Mouse (Mus musculus): ENCODE results near the gene Rab6a.

The Rab6a gene

DNA sequence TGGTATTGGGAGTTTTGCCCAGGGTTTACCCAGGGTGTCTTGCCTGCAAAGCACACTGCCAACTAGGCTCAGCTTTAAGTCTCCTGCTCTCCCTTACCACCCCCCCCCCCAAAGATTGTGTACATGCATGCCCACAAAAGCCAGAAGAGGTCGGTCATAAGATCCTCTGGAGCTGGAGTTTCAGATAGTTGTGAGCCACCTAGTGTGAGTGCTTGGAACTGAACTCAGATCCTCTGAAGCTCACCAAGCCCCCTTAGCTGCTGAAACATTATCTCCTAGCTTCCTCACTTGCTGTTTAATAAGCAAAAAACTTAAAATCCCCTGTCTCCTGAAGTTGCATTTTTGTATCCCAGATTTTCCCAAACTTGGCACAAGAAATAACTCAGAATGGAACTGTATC is 30.4 kb downstream of the Rab6a start:
- no peak for DNase-seq

DNA sequence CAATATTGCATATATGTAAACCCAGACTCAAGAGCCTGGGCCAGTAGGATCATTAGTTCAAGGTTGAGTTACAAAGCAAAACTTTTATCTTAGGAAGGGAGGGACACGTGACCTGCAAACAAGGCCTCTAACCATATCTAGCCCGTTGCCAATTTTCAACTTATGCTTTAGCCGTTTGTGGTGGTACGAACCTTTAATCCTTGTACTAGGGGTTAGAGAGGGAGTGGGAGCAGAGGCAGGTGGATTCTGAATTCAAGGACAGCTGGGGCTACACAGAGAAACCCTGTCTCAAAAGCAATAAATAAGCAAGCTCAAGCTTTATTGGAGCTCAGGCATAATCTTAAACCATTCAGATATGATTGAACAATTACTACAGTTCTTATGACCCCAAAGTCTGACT is 35.2 kb downstream of the Rab6a start:
- no peak for DNase-seq

DNA sequence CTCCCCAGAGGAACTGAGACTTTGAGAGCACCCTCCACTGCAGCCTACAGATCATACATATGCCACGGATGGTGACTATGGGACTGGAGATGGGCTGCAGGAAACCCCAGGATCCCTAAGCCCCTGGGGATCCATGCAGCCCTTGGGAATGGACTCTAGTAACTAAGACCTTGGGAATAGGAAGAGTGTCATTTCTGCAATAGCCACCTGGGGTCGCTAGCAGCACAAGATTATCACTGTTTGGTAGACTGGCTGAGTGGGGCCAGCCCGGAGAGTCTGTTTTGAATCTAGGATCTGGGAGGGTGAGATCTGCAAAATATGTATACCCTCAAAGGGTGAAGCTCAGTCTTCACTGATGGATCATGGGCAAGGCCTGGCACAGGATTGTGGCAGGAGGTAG is 37.9 kb downstream of the Rab6a start:
- DNase-seq = peak; percentile 76

DNA sequence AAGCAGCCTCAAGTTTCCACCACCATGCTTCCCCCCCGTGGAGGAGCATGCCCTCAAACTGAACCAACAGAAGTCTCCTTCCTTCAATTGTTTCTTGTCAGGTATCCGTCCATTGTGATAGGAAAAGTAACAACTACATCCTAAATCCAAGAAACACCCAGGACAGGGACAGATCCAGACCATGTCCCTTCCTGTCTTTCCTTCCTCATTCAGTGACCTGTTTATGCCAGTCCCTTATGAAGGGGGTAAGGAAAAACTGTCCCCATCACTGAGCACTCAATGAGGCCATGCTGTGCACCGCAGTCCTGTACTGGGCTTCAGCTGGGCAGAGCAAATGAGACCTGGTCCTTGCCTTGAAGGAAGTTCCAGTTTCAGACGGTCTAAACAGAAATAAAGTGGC is 41.9 kb downstream of the Rab6a start:
- DNase-seq = no peak

DNA sequence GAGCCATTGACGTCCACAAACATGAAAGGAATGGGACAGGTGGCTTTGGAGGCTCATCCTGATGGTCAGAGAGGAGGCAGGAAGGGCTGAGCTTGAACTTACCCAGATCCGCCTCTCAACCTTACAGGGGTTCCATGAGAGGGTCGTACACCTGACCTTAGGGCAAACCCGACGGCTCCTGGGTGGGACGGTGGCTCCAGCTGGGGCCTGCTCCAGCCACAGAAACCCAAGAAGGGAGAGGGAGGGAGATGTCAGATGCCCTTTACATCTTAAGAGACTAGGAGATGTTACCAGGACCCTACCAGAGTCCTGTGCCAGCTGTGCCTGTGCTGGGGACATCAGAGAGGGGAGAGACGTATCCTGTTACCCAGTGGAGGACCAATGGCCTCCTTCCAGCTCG is 42.6 kb downstream of the Rab6a start:
- no peak for DNase-seq

DNA sequence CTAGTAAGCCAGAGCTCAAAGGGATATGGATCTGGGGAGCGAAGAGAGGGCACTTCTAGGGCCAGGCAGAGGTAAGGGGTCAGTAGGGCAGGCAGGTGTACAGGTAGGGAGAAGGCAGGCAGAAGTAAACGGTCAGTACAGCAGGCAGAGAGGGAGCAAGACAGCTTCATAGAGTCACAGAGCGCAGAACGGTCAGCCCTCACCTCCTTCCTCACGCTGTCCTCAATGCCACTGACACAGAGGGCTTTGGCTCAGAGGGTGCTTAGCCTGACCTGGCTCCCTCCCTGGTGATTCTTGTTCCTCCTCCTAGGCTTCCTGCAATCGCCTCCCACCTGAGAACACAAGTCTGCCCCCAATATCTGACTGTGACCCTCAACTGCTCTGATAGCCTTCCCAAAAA is 43.2 kb downstream of the Rab6a start:
- no peak for DNase-seq

DNA sequence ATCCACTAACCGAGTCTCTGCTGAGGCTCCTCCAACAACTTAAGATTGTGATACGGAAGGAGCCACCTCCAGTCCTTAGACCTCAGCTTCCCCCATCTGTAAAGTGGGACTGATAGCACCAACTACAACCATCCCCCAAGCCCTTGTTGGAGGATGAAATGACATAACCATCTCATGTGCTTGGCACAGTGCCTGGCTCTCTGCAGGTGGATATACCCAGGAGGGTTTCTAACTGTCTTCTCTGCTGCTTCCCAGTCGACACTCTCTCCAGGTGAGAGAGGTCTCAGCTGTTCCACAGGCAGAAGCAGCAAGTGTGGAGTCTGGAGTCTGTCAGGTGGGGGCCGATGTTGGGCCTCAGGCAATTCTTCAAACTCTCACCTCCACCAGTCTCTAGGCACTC is 43.8 kb downstream of the Rab6a start:
- no peak for DNase-seq

DNA sequence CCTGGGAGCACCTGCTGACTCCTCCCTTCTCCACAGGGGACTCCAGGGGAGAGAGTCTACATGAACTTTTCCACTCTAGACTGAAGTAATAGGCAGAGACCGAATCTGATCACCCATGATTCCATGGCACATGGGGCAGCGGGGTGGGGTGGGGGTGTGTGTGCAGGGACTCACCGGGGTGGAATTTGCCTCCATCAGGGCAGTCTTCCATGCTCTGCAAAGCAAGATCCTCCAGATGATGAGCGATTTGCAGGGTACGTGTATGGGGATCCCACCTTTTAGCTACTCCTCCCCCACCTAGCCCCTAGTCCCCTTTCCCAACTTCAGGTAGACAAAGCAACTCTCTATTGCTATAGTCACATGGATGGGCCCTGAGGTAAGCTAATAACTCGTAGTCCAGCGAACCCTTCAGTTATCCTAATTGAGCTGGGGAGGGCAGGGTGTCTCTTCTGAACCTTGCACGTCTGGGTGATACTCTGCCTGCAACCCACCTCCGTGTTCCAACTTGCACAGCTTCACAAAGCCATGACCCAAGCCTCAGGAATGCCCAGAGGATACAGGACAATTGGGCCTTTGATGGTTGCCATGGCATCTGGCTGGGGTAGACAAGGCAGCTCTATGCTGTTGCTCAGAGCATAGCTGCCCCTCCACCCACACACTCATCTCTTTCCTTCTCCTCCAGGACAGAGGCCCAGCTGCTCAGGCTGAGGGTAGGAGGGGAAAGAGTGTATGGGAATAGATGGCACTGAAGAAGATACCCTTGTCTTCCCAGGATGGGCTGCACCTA is 46.5 kb downstream of the Rab6a start:
- no peak for DNase-seq

DNA sequence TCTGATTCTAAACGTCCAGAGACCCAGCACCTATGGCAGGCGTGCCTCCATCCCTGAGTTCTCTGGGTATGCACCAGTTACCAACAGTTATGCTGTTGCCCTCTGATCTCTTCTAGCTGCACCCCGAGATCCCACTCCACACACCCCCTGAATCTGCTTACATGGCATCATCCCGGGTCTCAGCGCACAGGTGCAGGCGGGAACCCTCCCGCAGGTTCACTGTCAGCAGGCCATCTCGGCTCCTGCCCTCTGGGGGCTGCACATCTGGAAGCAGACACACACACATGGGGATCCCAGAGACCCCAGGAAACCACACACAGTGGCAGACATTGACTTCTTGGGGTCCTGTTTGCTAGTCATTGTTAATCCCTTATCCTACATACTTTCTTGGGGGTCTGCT is 47.2 kb downstream of the Rab6a start:
- no peak for DNase-seq

DNA sequence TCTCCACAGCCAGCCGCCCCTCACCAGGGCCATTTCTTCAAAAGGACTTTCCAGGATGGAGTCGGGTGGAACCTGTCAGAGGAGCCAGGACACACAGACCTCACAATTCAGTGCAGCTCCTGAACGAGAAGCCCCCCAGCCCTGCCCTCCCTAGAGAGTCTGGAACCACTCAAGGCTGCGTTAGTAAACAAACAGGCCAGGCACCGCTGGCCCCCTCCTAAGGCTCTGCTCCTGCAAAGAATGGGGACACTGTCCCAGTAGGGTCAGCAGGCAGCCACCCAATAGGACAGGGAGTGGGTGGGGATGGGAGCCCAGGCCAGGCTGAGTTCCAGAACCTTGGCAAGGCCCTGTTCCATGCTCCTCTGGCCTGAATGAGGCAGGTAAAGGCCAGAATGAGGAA is 49.5 kb downstream of the Rab6a start:
- no peak for DNase-seq

DNA sequence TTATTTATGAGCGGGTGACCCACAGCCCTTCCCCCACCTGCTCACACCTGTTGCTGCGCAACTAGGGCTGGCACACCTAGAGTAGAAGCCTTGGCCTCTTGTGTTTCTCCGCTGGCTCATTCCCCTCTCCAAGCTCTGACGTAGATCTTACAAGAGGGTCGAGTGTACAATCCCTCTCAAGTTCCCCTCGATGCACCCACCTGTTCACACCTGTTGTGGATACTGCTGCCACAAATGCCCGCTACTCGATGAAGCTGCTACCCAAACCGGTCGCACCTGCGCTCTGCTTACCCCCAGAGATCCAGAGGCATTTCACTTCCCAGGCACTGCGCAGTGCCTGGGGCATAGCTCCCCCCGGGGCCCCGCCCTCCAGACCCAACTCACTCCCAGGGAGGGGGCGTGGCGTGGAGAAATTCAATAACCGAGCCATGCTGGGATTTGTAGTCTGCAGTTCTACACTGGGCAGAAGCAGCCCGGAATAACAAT is 50.9 kb downstream of the Rab6a start:
- peak; percentile 35 for DNase-seq

DNA sequence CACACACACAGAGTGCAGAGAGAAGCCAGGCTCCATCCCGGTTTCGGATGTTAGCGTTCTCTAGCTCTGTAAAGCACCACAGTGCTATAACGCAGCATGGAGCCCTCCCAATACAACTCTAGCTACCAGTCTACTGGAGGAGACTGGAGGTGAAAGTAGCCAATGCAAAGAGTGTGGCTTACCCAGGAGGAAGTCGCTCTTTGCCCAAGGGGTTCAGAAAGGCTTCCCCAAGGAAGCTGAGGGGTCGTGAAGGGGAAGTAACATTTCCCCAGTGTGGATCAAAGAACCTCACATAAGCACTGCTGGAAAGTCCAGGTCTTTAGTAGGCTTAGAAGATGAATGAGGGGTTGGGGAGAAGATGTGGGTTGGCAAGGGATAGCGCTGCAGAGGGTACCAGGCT is 54.1 kb downstream of the Rab6a start:
- no peak for DNase-seq

DNA sequence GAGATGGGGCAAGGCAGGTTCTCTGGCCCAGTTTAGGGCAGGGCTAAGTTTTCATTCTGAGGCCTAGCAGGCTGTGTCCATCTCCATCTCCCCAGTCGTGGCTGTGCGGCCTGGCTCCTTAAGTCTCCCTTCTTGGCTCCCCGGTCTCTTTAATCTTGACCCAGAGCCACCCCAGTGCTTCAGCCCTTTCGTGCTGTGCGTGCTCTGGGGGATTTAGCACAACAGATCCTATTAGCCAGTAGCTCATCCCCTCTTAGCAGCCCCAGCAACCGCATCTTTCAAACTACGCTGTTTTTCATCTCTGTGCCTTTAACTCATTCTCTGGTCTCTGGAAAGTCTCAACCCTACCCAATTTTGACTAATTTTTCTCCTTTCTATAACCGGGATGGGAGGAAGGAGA is 55.0 kb downstream of the Rab6a start, which contains the start of gene Plekhb1:
Plekhb1 (minus strand) TSS at position 184 of the 400 bp plus-strand sequence.
- DNase-seq = no peak

DNA sequence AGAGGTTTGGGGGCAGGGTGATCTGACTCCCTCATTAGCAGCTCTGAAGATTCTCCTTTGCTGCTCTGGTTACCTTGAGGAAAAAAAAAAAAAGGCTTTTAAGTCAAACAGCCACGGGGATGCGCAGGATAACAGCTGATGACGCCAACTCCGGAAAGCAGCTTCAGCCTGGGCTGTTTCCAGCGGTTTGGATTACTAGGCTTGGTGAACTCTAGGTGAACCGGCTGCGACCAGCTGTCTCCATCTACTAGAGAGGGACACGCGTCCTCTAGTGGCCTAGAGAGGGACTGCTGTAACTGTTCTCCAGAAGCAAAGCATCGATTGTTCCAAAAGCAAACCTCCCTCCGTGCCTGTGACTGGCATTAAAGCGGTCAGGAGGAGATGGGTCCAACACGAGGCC is 56.0 kb downstream of the Rab6a start:
- DNase-seq = peak; percentile 88

DNA sequence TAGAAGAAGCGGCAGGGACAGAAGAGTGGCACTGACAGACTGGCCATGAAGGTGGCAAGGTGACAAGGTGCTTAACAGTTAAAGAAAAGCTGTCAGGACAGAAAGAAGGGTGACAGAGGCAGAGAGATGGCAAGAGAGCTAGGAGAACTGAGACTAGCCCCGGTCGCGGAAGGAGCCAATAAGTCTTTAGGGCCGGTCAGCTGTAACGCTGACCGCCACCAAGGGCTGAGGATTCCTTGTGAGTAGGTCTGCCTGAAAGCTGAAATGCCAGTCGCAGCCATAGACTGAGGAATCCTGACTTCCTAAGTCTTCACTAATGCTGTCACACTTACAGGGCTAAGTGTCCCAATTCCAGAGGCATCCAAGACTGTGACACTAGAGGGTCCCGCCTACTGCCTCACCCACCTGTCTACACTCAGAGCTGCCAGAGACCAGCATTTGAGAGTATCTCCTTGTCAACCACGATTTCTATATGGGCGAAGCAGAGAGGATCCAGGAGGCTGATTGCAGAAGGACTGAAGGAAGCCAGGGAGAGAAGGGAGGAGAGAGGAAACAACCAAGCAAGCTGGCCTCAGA is 56.6 kb downstream of the Rab6a start:
- DNase-seq = no peak

DNA sequence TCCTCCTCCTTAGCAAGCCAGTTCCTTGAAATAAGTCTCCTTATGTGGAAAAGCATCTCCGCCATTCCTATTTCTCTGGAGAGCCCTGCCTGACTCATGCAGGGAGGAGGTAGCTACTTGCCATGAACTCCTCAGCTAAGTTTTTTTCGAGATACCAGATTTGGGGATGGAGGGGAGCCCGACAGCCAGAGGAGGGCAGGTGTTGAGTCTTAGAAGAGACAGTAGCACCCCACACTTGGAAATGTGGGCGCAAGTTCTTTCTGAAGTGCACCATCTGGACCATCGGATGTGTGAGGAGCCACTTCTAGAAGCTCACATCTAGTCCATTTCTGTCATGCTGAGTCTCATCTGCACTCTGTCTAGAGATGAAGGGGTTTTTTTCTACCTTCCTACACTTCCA is 63.4 kb downstream of the Rab6a start:
- no peak for DNase-seq

DNA sequence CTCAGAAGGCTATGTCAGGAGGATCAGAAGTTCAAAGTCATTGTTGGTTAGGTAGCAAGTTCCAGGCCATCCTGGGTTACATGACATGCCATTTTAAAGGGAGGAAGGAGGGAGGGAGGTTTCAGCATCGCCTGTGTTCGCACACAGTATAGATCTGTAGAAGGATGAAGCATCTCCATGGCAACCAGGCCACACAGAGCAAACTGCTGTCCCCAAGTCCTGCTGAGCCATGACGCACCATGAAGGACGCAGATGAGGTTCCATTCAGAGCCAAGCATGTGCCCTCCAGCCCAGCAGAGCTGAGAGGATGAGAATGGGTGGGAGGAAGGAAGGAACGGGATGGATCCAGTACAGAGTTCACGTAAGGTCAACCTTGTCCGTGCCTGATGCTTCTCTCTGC is 66.2 kb downstream of the Rab6a start:
- no peak for DNase-seq

DNA sequence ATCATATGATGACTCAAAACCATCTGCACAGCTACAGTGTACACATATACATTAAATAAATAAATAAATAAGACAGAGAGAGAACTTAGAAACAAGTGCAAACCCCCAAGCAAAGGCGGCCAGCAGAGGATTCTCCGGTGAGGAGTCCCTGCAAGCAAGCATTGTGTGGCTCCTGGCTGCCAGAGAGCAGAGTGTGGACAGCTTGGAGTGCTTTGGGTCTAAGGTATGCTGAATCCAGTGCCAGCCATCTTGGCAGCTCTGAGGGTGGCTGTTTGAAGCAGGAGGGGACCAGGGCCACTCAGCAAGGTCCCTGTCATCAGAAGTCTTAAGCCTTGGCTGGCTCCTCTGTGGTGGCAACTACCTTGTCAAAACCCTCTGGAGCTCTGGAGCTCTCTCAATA is 67.7 kb downstream of the Rab6a start:
- no peak for DNase-seq

DNA sequence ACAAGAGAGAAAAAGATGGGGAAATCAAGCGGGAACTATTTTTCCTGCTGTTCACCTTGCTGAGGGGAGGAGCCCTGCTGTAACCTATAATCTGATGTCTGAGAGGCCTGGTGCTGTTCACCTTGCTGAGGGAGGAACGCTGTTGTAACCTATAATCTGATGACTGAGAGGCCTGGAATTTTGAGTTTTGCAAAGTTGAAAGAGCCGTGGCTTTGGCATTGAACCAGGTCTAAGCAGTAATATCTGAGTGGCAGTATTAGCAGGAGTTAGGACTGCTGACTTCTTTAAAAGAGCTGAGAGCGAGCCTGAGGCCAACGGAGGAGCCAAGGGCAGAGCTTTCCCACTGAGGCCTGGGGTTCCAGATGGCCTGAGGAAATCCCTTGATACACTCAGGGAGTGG is 70.8 kb downstream of the Rab6a start:
- DNase-seq = no peak

DNA sequence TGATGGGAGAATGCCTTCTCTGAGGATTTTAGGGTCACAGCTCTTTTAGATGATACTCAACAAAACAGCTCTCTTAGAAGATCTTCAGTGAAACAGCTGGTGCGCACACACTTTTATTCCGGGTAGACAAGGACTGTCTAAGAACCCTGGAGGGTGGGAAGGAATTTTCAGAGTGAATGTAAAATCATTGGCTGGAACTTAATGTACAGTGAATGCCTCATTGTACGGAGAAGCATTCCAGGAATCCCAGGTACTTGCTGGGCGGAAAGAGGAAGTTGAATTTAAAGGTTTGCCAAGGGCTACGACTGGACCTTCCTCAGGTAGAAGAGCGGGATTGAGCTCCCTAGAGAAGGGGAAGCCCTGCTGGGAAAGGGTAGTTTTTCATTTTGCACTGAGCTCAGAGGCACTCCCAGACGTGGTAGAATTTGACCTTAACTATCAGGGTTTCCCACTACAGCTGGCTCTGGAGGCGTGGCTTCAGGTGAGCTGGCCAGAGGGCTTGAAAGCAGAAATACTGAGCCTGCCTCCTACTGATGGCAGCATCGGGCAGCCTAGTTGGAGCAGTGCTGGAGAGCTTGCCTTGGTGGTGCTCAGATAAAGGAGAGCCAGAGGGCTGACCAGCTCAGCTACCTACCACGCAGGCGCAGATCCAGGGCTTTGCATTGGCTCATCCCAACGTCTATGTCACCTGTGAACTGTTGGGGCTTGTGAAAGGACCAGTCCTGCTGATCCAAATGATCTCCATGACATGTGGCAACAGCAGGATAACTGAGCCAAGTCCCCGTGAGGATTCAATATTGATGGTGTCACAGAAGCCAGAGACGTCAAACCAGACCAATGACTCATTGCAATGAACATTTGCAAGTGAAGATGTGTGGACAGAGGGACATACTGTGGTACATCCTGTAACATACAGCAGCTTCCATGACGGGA is 72.0 kb downstream of the Rab6a start:
- DNase-seq = no peak

DNA sequence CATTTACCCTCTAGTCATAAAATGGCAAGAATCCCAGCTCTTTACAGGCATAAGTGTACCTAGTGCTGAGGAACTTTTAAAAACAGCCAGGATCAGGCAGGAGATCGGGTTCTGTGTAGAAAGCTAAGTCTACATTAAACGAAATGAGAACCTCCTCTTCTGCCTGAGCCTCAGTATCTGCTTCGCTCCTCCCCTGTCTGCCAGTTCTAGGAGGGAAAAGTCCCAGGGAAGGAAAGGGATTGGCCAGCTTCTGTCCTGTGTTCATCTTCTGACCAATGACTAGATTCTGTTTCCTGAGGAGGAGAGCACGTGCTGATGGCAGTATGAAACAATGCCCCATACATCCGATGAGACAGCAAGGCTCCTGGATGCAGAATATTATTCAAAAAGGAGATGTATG is 73.9 kb downstream of the Rab6a start:
- DNase-seq = no peak

DNA sequence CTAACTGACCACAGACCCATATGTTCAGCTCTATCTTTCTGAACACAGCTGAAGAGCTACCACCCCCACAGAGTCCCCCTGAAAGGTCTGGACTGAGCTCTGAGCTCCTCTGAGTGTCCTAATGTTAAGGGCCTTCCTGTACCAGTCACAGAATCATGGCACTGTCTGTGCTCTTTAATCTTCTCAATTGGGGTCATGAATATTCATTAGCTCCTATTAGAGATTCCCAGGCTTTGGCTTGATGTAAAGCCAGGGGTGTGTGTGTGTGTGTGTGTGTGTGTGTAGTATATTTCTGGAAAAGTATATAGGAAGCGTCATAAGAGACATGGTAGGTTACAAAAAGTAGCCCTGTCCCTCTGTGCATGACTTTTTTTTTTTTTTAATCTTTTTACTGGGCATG is 76.0 kb downstream of the Rab6a start:
- DNase-seq = no peak

DNA sequence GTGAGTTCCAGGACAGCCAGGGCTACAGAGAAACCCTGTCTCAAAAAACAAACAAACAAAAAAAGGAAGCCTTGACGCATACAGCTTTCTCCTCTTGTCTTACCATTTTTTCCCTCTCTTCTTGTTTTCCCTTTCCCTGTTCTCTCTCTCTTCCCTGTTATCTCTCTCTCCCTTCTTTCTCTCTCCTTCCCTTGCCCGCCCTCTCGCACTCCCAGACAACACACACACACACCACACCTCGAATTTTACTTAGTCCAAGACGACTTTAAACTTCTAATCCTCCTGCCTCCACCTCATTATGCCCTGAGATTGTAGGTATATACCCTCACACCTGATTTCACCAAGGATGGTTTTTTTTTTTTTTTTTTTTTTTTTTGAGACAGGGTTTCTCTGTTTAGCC is 76.9 kb downstream of the Rab6a start:
- DNase-seq = no peak

DNA sequence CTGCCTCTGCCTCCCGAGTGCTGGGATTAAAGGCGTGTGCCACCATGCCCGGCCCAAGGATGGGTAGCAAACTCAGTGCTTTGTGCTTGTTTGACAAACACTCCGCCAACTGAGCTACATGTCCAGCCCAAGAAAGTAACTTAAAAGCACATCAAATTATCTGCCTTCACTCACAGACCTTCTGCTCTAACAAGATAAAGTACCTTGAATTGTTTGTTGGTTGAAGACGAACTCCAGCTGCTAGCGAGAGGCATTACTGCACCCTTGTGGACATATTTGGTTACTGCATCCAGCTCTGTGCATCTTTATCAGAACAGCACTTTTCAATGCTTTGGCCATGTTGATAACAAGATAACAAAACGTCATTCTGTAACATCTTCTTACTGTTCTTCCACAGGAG is 77.3 kb downstream of the Rab6a start:
- peak; percentile 64 for DNase-seq

Measured in right cerebral cortex, postnatal 4 days (tissue).